Mouse (Mus musculus): ENCODE results near the gene Tcf20. TPM values are rescaled to one million over a fixed set of nuclear protein-coding genes. Genes with fewer than 3 reads are reported as not detected.

The Tcf20 gene
- polyA plus RNA-seq, 1 experiment from 2014 or later: 5.6 TPM

GRCm38 (mm10) chr15:82963090-82963489 lies 24.6 kb downstream of the Tcf20 start:
- Histone ChIP-seq H3K4me1 (replicated peaks; ENCODE audit: insufficient read depth, low read length) (peaks cover 38% of the 10 kb centered on the region), H3K27me3 (ENCODE audit: insufficient read depth, low read length) (no peaks in the 10 kb centered on the region), H3K27ac (no peak overlapping the region), H3K9ac (ENCODE audit: low read depth, low read length) (peak overlapping the region; percentile 71), H3K36me3 (ENCODE audit: insufficient read depth, low read length) (no peaks in the 10 kb centered on the region), H3K4me2 (ENCODE audit: low read length) (peak overlapping the region; percentile 82), H3K4me3 (replicated peaks; ENCODE audit: low read depth, low read length) (peak overlapping the region; percentile 39), H3K9me3 (replicated peaks; ENCODE audit: low read length) (no peaks in the 10 kb centered on the region)
- ATAC-seq (replicated peaks; ENCODE audit: low FRiP score, low read depth) (no peak), DNase-seq (ENCODE audit: low spot score) (no peak)
- no peak for TF ChIP-seq CTCF (IDR thresholded peaks at IDR 0.05; ENCODE audit: low read depth)
- WGBS: 3% methylated on average over 35 of the region's 39 CpGs

- ATAC-seq (replicated peaks; ENCODE audit: low FRiP score, low read depth) (no peak), DNase-seq (ENCODE audit: low spot score) (no peak)
- WGBS: 51% methylated on average over 4 of the region's 4 CpGs
- TF ChIP-seq CTCF (IDR thresholded peaks at IDR 0.05; ENCODE audit: low read depth): no peak
- Histone ChIP-seq H3K4me2 (ENCODE audit: low read length) (peak overlapping the region; percentile 82), H3K4me1 (replicated peaks; ENCODE audit: insufficient read depth, low read length) (peaks cover 36% of the 10 kb centered on the region), H3K27me3 (ENCODE audit: insufficient read depth, low read length) (no peaks in the 10 kb centered on the region), H3K36me3 (ENCODE audit: insufficient read depth, low read length) (no peaks in the 10 kb centered on the region), H3K27ac (no peak overlapping the region), H3K4me3 (replicated peaks; ENCODE audit: low read depth, low read length) (no peak overlapping the region), H3K9ac (ENCODE audit: low read depth, low read length) (no peak overlapping the region), H3K9me3 (replicated peaks; ENCODE audit: low read length) (no peaks in the 10 kb centered on the region)
Measured at GRCm38 (mm10) chr15:82962536-82962935, 25.1 kb downstream of the Tcf20 start.

GRCm38 (mm10) chr15:82960786-82961561 lies 26.7 kb downstream of the Tcf20 start:
- ATAC-seq (replicated peaks; ENCODE audit: low FRiP score, low read depth): no peak
- no peak for TF ChIP-seq CTCF (IDR thresholded peaks at IDR 0.05; ENCODE audit: low read depth)
- no peak overlapping the region; the same call in 1 of the 2 replicates for H3K9ac ChIP-seq (ENCODE audit: low read depth, low read length)
- WGBS: 5% methylated on average over 26 of the region's 26 CpGs
- H3K4me2 ChIP-seq (ENCODE audit: low read length): peak overlapping the region; percentile 46
- H3K4me3 ChIP-seq (replicated peaks; ENCODE audit: low read depth, low read length): peak overlapping the region; percentile 12
- no peak overlapping the region for H3K27ac ChIP-seq
- H3K9me3 ChIP-seq (replicated peaks; ENCODE audit: low read length): no peaks in the 10 kb centered on the region
- DNase-seq (ENCODE audit: low spot score): no peak
- H3K36me3 ChIP-seq (ENCODE audit: insufficient read depth, low read length): no peaks in the 10 kb centered on the region
- H3K27me3 ChIP-seq (ENCODE audit: insufficient read depth, low read length): no peaks in the 10 kb centered on the region
- peaks cover 36% of the 10 kb centered on the region for H3K4me1 ChIP-seq (replicated peaks; ENCODE audit: insufficient read depth, low read length)

GRCm38 (mm10) chr15:82959151-82959550 lies 28.5 kb downstream of the Tcf20 start:
- peak overlapping the region; percentile 48; the same call in 1 of the 2 replicates for H3K4me2 ChIP-seq (ENCODE audit: low read length)
- 50% methylated on average over 12 of the region's 12 CpGs for WGBS
- H3K9me3 ChIP-seq (replicated peaks; ENCODE audit: low read length): no peaks in the 10 kb centered on the region
- H3K4me3 ChIP-seq (replicated peaks; ENCODE audit: low read depth, low read length): no peak overlapping the region
- no peak overlapping the region for H3K9ac ChIP-seq (ENCODE audit: low read depth, low read length)
- no peak for DNase-seq (ENCODE audit: low spot score)
- no peak for TF ChIP-seq CTCF (IDR thresholded peaks at IDR 0.05; ENCODE audit: low read depth)
- H3K4me1 ChIP-seq (replicated peaks; ENCODE audit: insufficient read depth, low read length): peaks cover 36% of the 10 kb centered on the region
- ATAC-seq (replicated peaks; ENCODE audit: low FRiP score, low read depth): no peak
- no peaks in the 10 kb centered on the region for H3K36me3 ChIP-seq (ENCODE audit: insufficient read depth, low read length)
- no peaks in the 10 kb centered on the region for H3K27me3 ChIP-seq (ENCODE audit: insufficient read depth, low read length)
- H3K27ac ChIP-seq: no peak overlapping the region

GRCm38 (mm10) chr15:82958253-82958701 lies 29.4 kb downstream of the Tcf20 start:
- ATAC-seq (replicated peaks; ENCODE audit: low FRiP score, low read depth): peak; percentile 64
- Histone ChIP-seq H3K4me3 (replicated peaks; ENCODE audit: low read depth, low read length) (0 out of 2 replicates have a peak overlapping the region, but pooled peaks have one; percentile 17), H3K9ac (ENCODE audit: low read depth, low read length) (peak overlapping the region; percentile 13; the same call in 1 of the 2 replicates)

GRCm38 (mm10) chr15:82956721-82957120 lies 31.0 kb downstream of the Tcf20 start:
- peaks cover 7% of the 10 kb centered on the region; the same call in 1 of the 2 replicates for H3K27me3 ChIP-seq (ENCODE audit: insufficient read depth, low read length)
- WGBS: 78% methylated on average over 4 of the region's 4 CpGs
- TF ChIP-seq CTCF (IDR thresholded peaks at IDR 0.05; ENCODE audit: low read depth): no peak
- no peak for ATAC-seq (replicated peaks; ENCODE audit: low FRiP score, low read depth)
- no peak for DNase-seq (ENCODE audit: low spot score)
- no peaks in the 10 kb centered on the region for H3K9me3 ChIP-seq (replicated peaks; ENCODE audit: low read length)
- H3K4me3 ChIP-seq (replicated peaks; ENCODE audit: low read depth, low read length): no peak overlapping the region
- no peak overlapping the region for H3K27ac ChIP-seq
- peaks cover 33% of the 10 kb centered on the region for H3K4me1 ChIP-seq (replicated peaks; ENCODE audit: insufficient read depth, low read length)
- H3K9ac ChIP-seq (ENCODE audit: low read depth, low read length): no peak overlapping the region
- no peaks in the 10 kb centered on the region for H3K36me3 ChIP-seq (ENCODE audit: insufficient read depth, low read length)
- H3K4me2 ChIP-seq (ENCODE audit: low read length): no peak overlapping the region

More at GRCm38 (mm10) chr15:82958253-82958701, 29.4 kb downstream of the Tcf20 start:
- peaks cover 36% of the 10 kb centered on the region for H3K4me1 ChIP-seq (replicated peaks; ENCODE audit: insufficient read depth, low read length)
- TF ChIP-seq CTCF (IDR thresholded peaks at IDR 0.05; ENCODE audit: low read depth): no peak
- DNase-seq (ENCODE audit: low spot score): peak; percentile 82
- H3K36me3 ChIP-seq (ENCODE audit: insufficient read depth, low read length): no peaks in the 10 kb centered on the region
- H3K9me3 ChIP-seq (replicated peaks; ENCODE audit: low read length): no peaks in the 10 kb centered on the region
- H3K4me2 ChIP-seq (ENCODE audit: low read length): peak overlapping the region; percentile 48
- peaks cover 7% of the 10 kb centered on the region; the same call in 1 of the 2 replicates for H3K27me3 ChIP-seq (ENCODE audit: insufficient read depth, low read length)
- 14% methylated on average over 16 of the region's 16 CpGs for WGBS
- H3K27ac ChIP-seq: no peak overlapping the region; the same call in 1 of the 2 replicates
